Mouse (Mus musculus) MEL (cell line): Measurements from ENCODE around the gene M6pr. TPM values are rescaled to one million over a fixed set of nuclear protein-coding genes. Genes with fewer than 3 reads are reported as not detected.

Experiments
- DNase-seq: peaks from one replicate; pipeline ENCODE4 v3.0.0; 2011; ENCODE audit warnings: low read depth, low spot score
- H3K27ac ChIP-seq: 2 replicates; pipeline ENCODE4 v1.5.1; 2012; ENCODE audit warnings: low read depth, mild to moderate bottlenecking, control low read depth, low read length, moderate library complexity; ENCODE audit not compliant: control insufficient read depth
- H3K27me3 ChIP-seq, 2 experiments: fragments of 150-350 bp in 1 of 2; sonication (generic) in 1 of 2; 2 replicates each; pipeline ENCODE4 v1.6.1; 2012; ENCODE audit warnings: low read length in 2 of 2, mild to moderate bottlenecking in 2 of 2, improper control_type of control experiment in 1 of 2, moderate library complexity in 1 of 2; ENCODE audit not compliant: insufficient read depth in 2 of 2, control insufficient read depth in 1 of 2
- H3K36me3 ChIP-seq, 2 experiments: 2 replicates each; pipeline ENCODE4 v1.6.1; 2012 to 2014; ENCODE audit warnings: low read length in 2 of 2, improper control_type of control experiment in 1 of 2, inconsistent platforms in 1 of 2, mild to moderate bottlenecking in 1 of 2; ENCODE audit not compliant: insufficient read depth in 2 of 2, control insufficient read depth in 1 of 2
- H3K4me1 ChIP-seq, 2 experiments: fragments of 150-350 bp in 1 of 2; sonication (generic) in 1 of 2; 2 replicates each; pipeline ENCODE4 v1.6.1; 2012; ENCODE audit warnings: low read length in 2 of 2, improper control_type of control experiment in 1 of 2, mild to moderate bottlenecking in 1 of 2; ENCODE audit not compliant: insufficient read depth in 2 of 2, control insufficient read depth in 1 of 2
- H3K4me3 ChIP-seq, 2 experiments: fragments of 150-350 bp in 1 of 2; sonication (generic) in 1 of 2; 2 replicates each; pipeline ENCODE4 v1.5.1; 2012; ENCODE audit warnings: low read depth in 2 of 2, low read length in 2 of 2, mild to moderate bottlenecking in 2 of 2, moderate library complexity in 2 of 2, control low read depth in 1 of 2, improper control_type of control experiment in 1 of 2; ENCODE audit not compliant: control insufficient read depth in 1 of 2, insufficient read depth in 1 of 2
- H3K79me2 ChIP-seq: 2 replicates; pipeline ENCODE4 v1.6.1; 2012; ENCODE audit warnings: mild to moderate bottlenecking, low read length, moderate library complexity; ENCODE audit not compliant: control insufficient read depth, poor library complexity, insufficient read depth
- H3K9ac ChIP-seq: 2 replicates; pipeline ENCODE4 v1.6.1; 2012; ENCODE audit warnings: low read depth, mild to moderate bottlenecking, control low read depth, low read length, moderate library complexity; ENCODE audit not compliant: control insufficient read depth, poor library complexity, severe bottlenecking
- H3K9me3 ChIP-seq: fragments of 150-350 bp; sonication (generic); replicated peaks from 2 replicates; pipeline ENCODE4 v1.6.1; 2012; ENCODE audit warnings: mild to moderate bottlenecking, low read length, improper control_type of control experiment, moderate library complexity; ENCODE audit not compliant: insufficient read depth
- CHD1 ChIP-seq: IDR thresholded peaks from 2 replicates; pipeline ENCODE4 v1.6.1; 2012; ENCODE audit warnings: low read depth, mild to moderate bottlenecking, inconsistent platforms, low read length, improper control_type of control experiment
- EP300 ChIP-seq, 2 experiments: IDR thresholded peaks; 2 replicates each; pipeline ENCODE4 v1.6.1; 2011; ENCODE audit warnings: improper control_type of control experiment in 2 of 2, low read length in 2 of 2, low read depth in 1 of 2, mild to moderate bottlenecking in 1 of 2
- ETS1 ChIP-seq: IDR thresholded peaks from 2 replicates; pipeline ENCODE4 v1.6.1; 2012; ENCODE audit warnings: low read depth, mild to moderate bottlenecking, inconsistent platforms, low read length, improper control_type of control experiment, moderate library complexity
- GATA1 ChIP-seq: IDR thresholded peaks from 2 replicates; pipeline ENCODE4 v1.6.1; 2011; ENCODE audit warnings: low read depth, low read length, improper control_type of control experiment
- HCFC1 ChIP-seq: IDR thresholded peaks from 2 replicates; pipeline ENCODE4 v1.6.1; 2012; ENCODE audit warnings: low read depth, mild to moderate bottlenecking, inconsistent platforms, low read length, improper control_type of control experiment, moderate library complexity
- JUND ChIP-seq: IDR thresholded peaks from 2 replicates; pipeline ENCODE4 v1.6.1; 2011; ENCODE audit warnings: low read depth, mild to moderate bottlenecking, improper control_type of control experiment, low read length
- MAFK ChIP-seq: IDR thresholded peaks from 2 replicates; pipeline ENCODE4 v1.6.1; 2011; ENCODE audit warnings: low read depth, mild to moderate bottlenecking, low read length, improper control_type of control experiment, borderline replicate concordance
- MEF2A ChIP-seq: IDR thresholded peaks from 2 replicates; pipeline ENCODE4 v1.6.1; 2014; ENCODE audit warnings: low read depth, mild to moderate bottlenecking, inconsistent platforms, low read length, improper control_type of control experiment; ENCODE audit not compliant: poor library complexity, insufficient replicate concordance, severe bottlenecking; ENCODE audit errors: extremely low read depth
- MXI1 ChIP-seq: IDR thresholded peaks from 2 replicates; pipeline ENCODE4 v1.6.1; 2011; ENCODE audit warnings: mild to moderate bottlenecking, low read depth, low read length, improper control_type of control experiment
- MYB ChIP-seq: IDR thresholded peaks from 2 replicates; pipeline ENCODE4 v1.6.1; 2011; ENCODE audit warnings: mild to moderate bottlenecking, low read depth, low read length, improper control_type of control experiment
- NELFE ChIP-seq: IDR thresholded peaks from 2 replicates; pipeline ENCODE4 v1.6.1; 2011; ENCODE audit warnings: low read depth, low read length, improper control_type of control experiment
- POLR2A ChIP-seq, 2 experiments: IDR thresholded peaks; 2 replicates each; pipeline ENCODE4 v1.6.1; 2011 to 2012; ENCODE audit warnings: low read length in 2 of 2, mild to moderate bottlenecking in 2 of 2, control low read depth in 1 of 2, improper control_type of control experiment in 1 of 2, low read depth in 1 of 2, moderate library complexity in 1 of 2; ENCODE audit not compliant: control insufficient read depth in 1 of 2, insufficient read depth in 1 of 2, poor library complexity in 1 of 2
- POLR2AphosphoS2 ChIP-seq: IDR thresholded peaks from 2 replicates; pipeline ENCODE4 v1.6.1; 2011; ENCODE audit warnings: low read length, improper control_type of control experiment
- POLR2AphosphoS5 ChIP-seq: IDR thresholded peaks from 2 replicates; pipeline ENCODE4 v1.6.1; 2012; ENCODE audit warnings: low read depth, borderline replicate concordance, mild to moderate bottlenecking, inconsistent platforms, low read length, moderate library complexity, mixed read lengths
- SIN3A ChIP-seq: IDR thresholded peaks from 2 replicates; pipeline ENCODE4 v1.6.1; 2012; ENCODE audit warnings: low read length, improper control_type of control experiment, inconsistent platforms
- SMC3 ChIP-seq: IDR thresholded peaks from 2 replicates; pipeline ENCODE4 v1.6.1; 2011; ENCODE audit warnings: low read depth, low read length, improper control_type of control experiment
- UBTF ChIP-seq: IDR thresholded peaks from 2 replicates; pipeline ENCODE4 v1.6.1; 2012; ENCODE audit warnings: low read depth, mild to moderate bottlenecking, inconsistent platforms, low read length, improper control_type of control experiment, moderate library complexity, borderline replicate concordance; ENCODE audit not compliant: insufficient read depth
- USF1 ChIP-seq: IDR thresholded peaks from 2 replicates; pipeline ENCODE4 v1.6.1; 2014; ENCODE audit warnings: low read depth, mild to moderate bottlenecking, inconsistent platforms, low read length, improper control_type of control experiment, moderate library complexity
- USF2 ChIP-seq, 2 experiments: IDR thresholded peaks; 2 replicates each; pipeline ENCODE4 v1.6.1; 2011 to 2012; ENCODE audit warnings: improper control_type of control experiment in 2 of 2, low read length in 2 of 2, borderline replicate concordance in 1 of 2, inconsistent platforms in 1 of 2, low read depth in 1 of 2, mild to moderate bottlenecking in 1 of 2; ENCODE audit not compliant: insufficient read depth in 1 of 2
- ZC3H11A ChIP-seq: IDR thresholded peaks from 2 replicates; pipeline ENCODE4 v1.6.1; 2012; ENCODE audit warnings: low read depth, mild to moderate bottlenecking, inconsistent platforms, low read length, improper control_type of control experiment
- ZKSCAN1 ChIP-seq: IDR thresholded peaks from 2 replicates; pipeline ENCODE4 v1.6.1; 2012; ENCODE audit warnings: low read depth, mild to moderate bottlenecking, inconsistent platforms, low read length, improper control_type of control experiment, moderate library complexity
- ZMIZ1 ChIP-seq: IDR thresholded peaks from 2 replicates; pipeline ENCODE4 v1.6.1; 2012; ENCODE audit warnings: low read depth, mild to moderate bottlenecking, inconsistent platforms, low read length, improper control_type of control experiment, moderate library complexity
- ZNF384 ChIP-seq: IDR thresholded peaks from 2 replicates; pipeline ENCODE4 v1.6.1; 2012; ENCODE audit warnings: low read depth, mild to moderate bottlenecking, inconsistent platforms, low read length, improper control_type of control experiment
- polyA plus RNA-seq, 2 experiments: library from polyadenylated mRNA; stranded (reverse) in 1 of 2; unstranded in 1 of 2; fragments of >175 nt in 1 of 2; fragments of >200 nt in 1 of 2; gene quantifications; 2 replicates each; pipeline versions ENCODE4 v1.2.1 to v1.2.4; 2012; ENCODE audit warnings: low replicate concordance in 2 of 2, low read depth in 1 of 2; ENCODE audit not compliant: insufficient read length in 2 of 2, insufficient read depth in 1 of 2, missing spikeins in 1 of 2
- total RNA-seq: library from RNA; depleted of rRNA; stranded (reverse); fragments of 300-350 nt; gene quantifications from 2 replicates; pipeline ENCODE4 v1.2.3, GENCODE M21; 2012

The M6pr gene
- total and polyA plus RNA-seq, 3 experiments = 183 to 186 TPM; not detected in 1

GRCm38 (mm10) chr6:122296918-122297278 lies 11.6 kb upstream of the M6pr start:
- H3K9ac ChIP-seq = peak overlapping the region; percentile 73
- no peaks in the 10 kb centered on the region for H3K27me3 ChIP-seq
- no peaks in the 10 kb centered on the region for H3K9me3 ChIP-seq
- 0 out of 2 replicates have a peak, but pooled peaks have one; percentile 18 for TF ChIP-seq CHD1
- TF ChIP-seq JUND = peak; percentile 79; the same call in 1 of the 2 replicates
- 0 out of 2 replicates have a peak, but pooled peaks have one; percentile 18 for TF ChIP-seq SIN3A
- TF ChIP-seq ZKSCAN1 = no peak
- DNase-seq = no peak
- H3K4me3 ChIP-seq = peak overlapping the region; percentile 66 to 94
- H3K79me2 ChIP-seq = no peaks in the 10 kb centered on the region
- H3K27ac ChIP-seq = peak overlapping the region; percentile 47
- peaks cover 0 to 28% of the 10 kb centered on the region in 2 experiments; a peak in 2 of 4 replicates for H3K36me3 ChIP-seq
- peaks cover 15 to 38% of the 10 kb centered on the region in 2 experiments for H3K4me1 ChIP-seq

- H3K27me3 ChIP-seq = no peaks in the 10 kb centered on the region
Measured at GRCm38 (mm10) chr6:122297279-122298222, 11.0 kb upstream of the M6pr start.

GRCm38 (mm10) chr6:122298223-122298609 lies 10.3 kb upstream of the M6pr start:
- Histone ChIP-seq H3K4me3 (peak overlapping the region; percentile 66 to 94; a peak in 3 of 4 replicates), H3K9ac (no peak overlapping the region; the same call in 1 of the 2 replicates)
- TF ChIP-seq USF2 (IDR thresholded peaks at IDR 0.05; ENCODE audit: borderline replicate concordance in 1 of 2, insufficient read depth in 1 of 2, low read depth in 1 of 2, low read length in 2 of 2) (no peak), ZKSCAN1 (no peak), GATA1 (no peak), SMC3 (no peak), ZC3H11A (no peak), MAFK (no peak), UBTF (no peak), MEF2A (no peak), NELFE (no peak), EP300 (IDR thresholded peaks at IDR 0.05; ENCODE audit: low read depth in 1 of 2, low read length in 2 of 2) (no peak), POLR2AphosphoS5 (no peak), MXI1 (no peak), USF1 (no peak), POLR2AphosphoS2 (no peak), ZMIZ1 (no peak)

More at GRCm38 (mm10) chr6:122297279-122298222, 11.0 kb upstream of the M6pr start:
- Histone ChIP-seq H3K9me3 (no peaks in the 10 kb centered on the region), H3K4me3 (peak overlapping the region; percentile 66 to 94), H3K27ac (peak overlapping the region; percentile 47), H3K9ac (peak overlapping the region; percentile 73), H3K79me2 (no peaks in the 10 kb centered on the region), H3K36me3 (peaks cover 0 to 21% of the 10 kb centered on the region in 2 experiments; a peak in 2 of 4 replicates), H3K4me1 (peaks cover 9 to 31% of the 10 kb centered on the region in 2 experiments)
- peak; percentile 75 for DNase-seq
- TF ChIP-seq USF2 (IDR thresholded peaks at IDR 0.05; ENCODE audit: borderline replicate concordance in 1 of 2, insufficient read depth in 1 of 2, low read depth in 1 of 2, low read length in 2 of 2) (no peak), EP300 (IDR thresholded peaks at IDR 0.05; ENCODE audit: low read depth in 1 of 2, low read length in 2 of 2) (peak; percentile 5 to 29; a peak in 1 of 4 replicates), ETS1 (no peak), MXI1 (peak; percentile 40; the same call in 1 of the 2 replicates), SIN3A (peak; percentile 31; the same call in 1 of the 2 replicates), ZNF384 (peak; percentile 50), GATA1 (peak; percentile 63), POLR2A (IDR thresholded peaks at IDR 0.05; ENCODE audit: control insufficient read depth in 1 of 2, insufficient read depth in 1 of 2, low read depth in 1 of 2, low read length in 2 of 2, poor library complexity in 1 of 2) (peak in 1 of 2 experiments; percentile 52; a peak in 2 of 4 replicates), CHD1 (0 out of 2 replicates have a peak, but pooled peaks have one; percentile 45), HCFC1 (0 out of 2 replicates have a peak, but pooled peaks have one; percentile 30), MYB (no peak)

More at GRCm38 (mm10) chr6:122298223-122298609, 10.3 kb upstream of the M6pr start:
- Histone ChIP-seq H3K4me1 (peaks cover 8 to 25% of the 10 kb centered on the region in 2 experiments), H3K79me2 (no peaks in the 10 kb centered on the region), H3K36me3 (peaks cover 0 to 19% of the 10 kb centered on the region in 2 experiments; a peak in 2 of 4 replicates), H3K27me3 (no peaks in the 10 kb centered on the region), H3K27ac (no peak overlapping the region), H3K9me3 (no peaks in the 10 kb centered on the region)
- DNase-seq = no peak
